Mouse (Mus musculus) heart, adult 2 months (tissue): ENCODE data around the gene Iah1. TPM values are rescaled to one million over a fixed set of nuclear protein-coding genes. Genes with fewer than 3 reads are reported as not detected.

ENCODE experiments used
- DNase-seq, 2 experiments: peaks; one replicate each; pipeline ENCODE4 v3.0.0; 2021
- H3K27ac ChIP-seq: fragments of 200-600 bp; 2 replicates; pipeline ENCODE4 v1.8.1; 2022
- H3K27me3 ChIP-seq: fragments of 200-500 bp; 2 replicates; pipeline ENCODE4 v1.6.1; 2012; ENCODE audit warnings: mild to moderate bottlenecking, low read length, inconsistent platforms, mixed read lengths; ENCODE audit not compliant: control insufficient read depth, insufficient read depth
- H3K36me3 ChIP-seq: fragments of 200-500 bp; 2 replicates; pipeline ENCODE4 v1.6.1; 2012; ENCODE audit warnings: low read length, inconsistent platforms; ENCODE audit not compliant: control insufficient read depth, insufficient read depth
- H3K4me1 ChIP-seq: fragments of 200-500 bp; 2 replicates; pipeline ENCODE4 v1.6.1; 2011; ENCODE audit warnings: low read length; ENCODE audit not compliant: control insufficient read depth, insufficient read depth
- H3K4me3 ChIP-seq: fragments of 200-600 bp; 2 replicates; pipeline ENCODE4 v1.8.1; 2022
- H3K79me2 ChIP-seq: fragments of 200-500 bp; replicated peaks from 2 replicates; pipeline ENCODE4 v1.6.1; 2012; ENCODE audit warnings: mild to moderate bottlenecking, inconsistent platforms, low read length, moderate library complexity, mixed read lengths; ENCODE audit not compliant: control insufficient read depth, insufficient read depth
- H3K9ac ChIP-seq: fragments of 200-500 bp; 2 replicates; pipeline ENCODE4 v1.6.1; 2012; ENCODE audit warnings: low read depth, mild to moderate bottlenecking, control low read depth, inconsistent platforms, low read length, mixed read lengths
- CTCF ChIP-seq: fragments of 200-600 bp; IDR thresholded peaks from 2 replicates; pipeline ENCODE4 v1.8.1; 2022; ENCODE audit warnings: antibody characterized with exemption, mild to moderate bottlenecking, moderate library complexity
- EP300 ChIP-seq: fragments of 200-500 bp; IDR thresholded peaks from 2 replicates; pipeline ENCODE4 v1.6.1; 2011; ENCODE audit warnings: low read depth, low read length, control low read depth; ENCODE audit not compliant: insufficient read depth
- POLR2A ChIP-seq: fragments of 200-500 bp; IDR thresholded peaks from 2 replicates; pipeline ENCODE4 v1.6.1; 2011; ENCODE audit warnings: mild to moderate bottlenecking, low read depth, low read length, control low read depth; ENCODE audit not compliant: insufficient read depth
- WGBS: fragments of 180-500 bp; shearing (Covaris S2); methylation state at CpG from one replicate; pipeline ENCODE4 v1.1.7; 2018; 5-methylcytosine and 5-hydroxymethylcytosine counted together
- intact Hi-C: fragments of 180-260 bp; cut with DNase I; formaldehyde crosslinking; loops from one replicate; pipeline ENCODE4 v1.15.1; 2025
- polyA plus RNA-seq: library from polyadenylated mRNA; depleted of rRNA; stranded (reverse); fragments of >200 nt; gene quantifications from 2 replicates; pipeline ENCODE4 v1.2.3, GENCODE M21; 2012
- total RNA-seq, 2 experiments: library from RNA; stranded (reverse); gene quantifications; 2 replicates each; pipeline ENCODE4 v1.2.3; 2021

Gene Iah1
- total and polyA plus RNA-seq, 3 experiments: 12.6 to 28.4 (median 13.5) TPM

DNA sequence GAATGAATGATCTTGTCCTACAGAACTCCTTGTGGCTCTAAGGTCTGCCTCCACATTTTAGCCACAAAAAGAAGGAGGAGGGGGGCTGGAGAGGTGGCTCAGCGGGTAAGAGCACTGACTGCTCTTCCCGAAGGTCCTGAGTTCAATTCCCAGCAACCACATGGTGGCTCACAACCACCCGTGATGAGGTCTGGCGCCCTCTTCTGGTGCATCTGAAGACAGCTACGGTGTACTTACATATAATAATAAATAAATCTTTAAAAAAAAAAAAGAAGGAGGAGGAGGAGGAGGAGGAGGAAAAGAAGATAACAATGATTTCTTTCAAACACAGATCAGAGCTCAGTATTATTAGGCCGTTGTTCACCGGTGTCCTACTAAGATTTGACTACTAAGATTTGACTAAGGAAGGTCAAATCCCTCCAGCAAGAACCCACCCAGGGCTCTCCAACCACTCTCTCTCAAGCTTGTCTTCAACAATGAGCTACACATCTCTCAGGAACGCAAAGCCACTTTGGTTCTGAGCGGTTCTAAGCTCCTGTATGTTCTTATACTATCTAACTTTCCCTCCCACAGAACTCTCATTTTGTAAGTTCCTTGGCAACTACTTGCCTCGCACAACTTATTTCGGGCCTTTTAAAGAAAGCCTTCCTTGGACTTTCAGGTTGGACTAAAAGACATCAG lies 31.3 kb upstream of the Iah1 start, which contains the start of gene Cpsf3:
TSS of gene Cpsf3 (plus strand) at position 631 of the 681 bp plus-strand sequence.
- no peaks in the 10 kb centered on the region for H3K27me3 ChIP-seq
- WGBS: 46% methylated on average over 11 of the region's 11 CpGs
- H3K9ac ChIP-seq: peak within 1 kb of the TSS; percentile 92
- peaks cover 6% of the 10 kb centered on the region for H3K4me1 ChIP-seq
- 0 out of 2 replicates have a peak, but pooled peaks have one; percentile 17 for TF ChIP-seq CTCF
- no peak for TF ChIP-seq POLR2A
- DNase-seq: no peak
- intact Hi-C loops: loop anchor here (1.0 kb wide), 1 partner anchor 18 kb away; no protein-coding TSS in a partner anchor
- 0 out of 2 replicates have a peak, but pooled peaks cover 2% of the 10 kb centered on the region for H3K36me3 ChIP-seq
- H3K4me3 ChIP-seq: peak within 1 kb of the TSS; percentile 95
- peak within 1 kb of the TSS; percentile 85 for H3K27ac ChIP-seq
- peaks cover 2% of the 10 kb centered on the region; the same call in 1 of the 2 replicates for H3K79me2 ChIP-seq

DNA sequence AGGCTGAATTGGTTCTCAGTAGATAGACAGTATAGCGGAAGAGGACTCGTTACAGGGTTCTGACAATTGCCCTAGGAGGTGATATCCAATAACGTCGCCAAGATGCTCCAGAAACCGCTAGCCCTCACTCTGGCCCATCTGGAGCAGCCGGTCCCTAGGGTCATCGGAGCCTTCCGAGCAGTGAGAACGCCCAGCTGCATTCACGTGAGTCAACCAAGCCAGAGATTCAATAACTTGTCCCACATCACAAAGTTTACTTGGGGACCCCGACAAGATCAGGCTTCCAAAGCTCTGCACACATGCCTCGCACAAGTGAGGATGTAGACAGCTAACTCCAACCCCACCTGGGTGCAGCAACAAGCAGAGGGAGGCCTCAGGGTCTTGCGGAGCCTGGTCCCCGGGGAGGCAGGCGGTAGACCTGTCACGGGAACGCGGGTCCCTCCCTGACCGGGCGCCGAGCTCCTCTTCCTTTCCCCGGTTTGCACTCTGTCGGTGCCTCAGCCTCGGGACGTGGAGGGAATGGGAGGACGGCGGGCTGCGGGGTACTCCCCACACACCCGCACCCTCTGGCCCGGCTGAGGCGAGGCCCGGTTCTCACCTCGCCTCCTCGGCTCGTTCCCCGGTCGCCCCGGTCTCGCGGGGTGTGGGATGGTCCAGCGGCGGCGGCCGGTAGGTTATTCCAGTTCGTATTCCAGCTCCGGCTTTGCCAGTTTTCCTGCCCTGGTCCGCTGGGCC lies 30.5 kb upstream of the Iah1 start:
- Histone ChIP-seq H3K79me2 (0 out of 2 replicates have a peak, but pooled peaks cover 2% of the 10 kb centered on the region), H3K4me1 (peaks cover 6% of the 10 kb centered on the region), H3K27ac (peak overlapping the region; percentile 85), H3K27me3 (no peaks in the 10 kb centered on the region), H3K9ac (peak overlapping the region; percentile 92), H3K4me3 (peak overlapping the region; percentile 95), H3K36me3 (peaks cover 2% of the 10 kb centered on the region; the same call in 1 of the 2 replicates)
- intact Hi-C loops: loop anchor here (1.0 to 2.0 kb wide), 4 partner anchors 21 to 131 kb away; partner anchors contain the start of genes Adam17, Iah1 and Ywhaq
- WGBS: under 1% methylated on average over 47 of the region's 47 CpGs
- no peak for TF ChIP-seq CTCF
- TF ChIP-seq EP300: 0 out of 2 replicates have a peak, but pooled peaks have one; percentile 14
- TF ChIP-seq POLR2A: no peak; the same call in 1 of the 2 replicates
- no peak for DNase-seq

DNA sequence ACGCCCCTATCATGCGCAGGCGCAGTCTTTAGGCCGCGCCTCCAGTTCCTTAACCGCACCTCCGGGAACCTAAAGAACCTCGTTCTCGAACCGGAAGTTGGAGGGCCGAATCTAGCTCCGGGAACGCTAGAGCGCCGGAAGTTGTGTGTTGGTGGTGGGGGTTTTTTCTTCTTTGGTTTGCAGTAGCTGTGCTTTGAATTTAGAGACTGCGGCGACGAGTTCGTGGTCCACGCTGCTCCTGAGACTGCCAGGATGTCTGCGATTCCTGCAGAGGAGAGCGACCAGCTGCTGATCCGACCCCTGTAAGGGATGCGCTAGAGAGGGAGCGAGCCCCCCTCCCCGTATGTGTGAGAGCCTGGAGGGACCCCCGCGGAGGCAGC lies 30.0 kb upstream of the Iah1 start, which contains the start of gene Itgb1bp1:
TSS of gene Itgb1bp1 (minus strand) at position 42 of the 380 bp plus-strand sequence.
- TF ChIP-seq CTCF: 0 out of 2 replicates have a peak, but pooled peaks have one; percentile 9
- no peak; the same call in 1 of the 2 replicates for TF ChIP-seq EP300
- TF ChIP-seq POLR2A: peak; percentile 61; the same call in 1 of the 2 replicates
- Histone ChIP-seq H3K27me3 (no peaks in the 10 kb centered on the region), H3K4me1 (peaks cover 5% of the 10 kb centered on the region), H3K36me3 (peaks cover 2% of the 10 kb centered on the region; the same call in 1 of the 2 replicates), H3K9ac (peak within 1 kb of the TSS; percentile 92), H3K4me3 (peak within 1 kb of the TSS; percentile 95), H3K79me2 (0 out of 2 replicates have a peak, but pooled peaks cover 1% of the 10 kb centered on the region), H3K27ac (peak within 1 kb of the TSS; percentile 85)
- under 1% methylated on average over 28 of the region's 28 CpGs for WGBS
- DNase-seq: peak; percentile 99 to 100
- intact Hi-C loops: loop anchor here (1.0 to 2.0 kb wide), 4 partner anchors 22 to 131 kb away; partner anchors contain the start of genes Adam17, Iah1 and Ywhaq

DNA sequence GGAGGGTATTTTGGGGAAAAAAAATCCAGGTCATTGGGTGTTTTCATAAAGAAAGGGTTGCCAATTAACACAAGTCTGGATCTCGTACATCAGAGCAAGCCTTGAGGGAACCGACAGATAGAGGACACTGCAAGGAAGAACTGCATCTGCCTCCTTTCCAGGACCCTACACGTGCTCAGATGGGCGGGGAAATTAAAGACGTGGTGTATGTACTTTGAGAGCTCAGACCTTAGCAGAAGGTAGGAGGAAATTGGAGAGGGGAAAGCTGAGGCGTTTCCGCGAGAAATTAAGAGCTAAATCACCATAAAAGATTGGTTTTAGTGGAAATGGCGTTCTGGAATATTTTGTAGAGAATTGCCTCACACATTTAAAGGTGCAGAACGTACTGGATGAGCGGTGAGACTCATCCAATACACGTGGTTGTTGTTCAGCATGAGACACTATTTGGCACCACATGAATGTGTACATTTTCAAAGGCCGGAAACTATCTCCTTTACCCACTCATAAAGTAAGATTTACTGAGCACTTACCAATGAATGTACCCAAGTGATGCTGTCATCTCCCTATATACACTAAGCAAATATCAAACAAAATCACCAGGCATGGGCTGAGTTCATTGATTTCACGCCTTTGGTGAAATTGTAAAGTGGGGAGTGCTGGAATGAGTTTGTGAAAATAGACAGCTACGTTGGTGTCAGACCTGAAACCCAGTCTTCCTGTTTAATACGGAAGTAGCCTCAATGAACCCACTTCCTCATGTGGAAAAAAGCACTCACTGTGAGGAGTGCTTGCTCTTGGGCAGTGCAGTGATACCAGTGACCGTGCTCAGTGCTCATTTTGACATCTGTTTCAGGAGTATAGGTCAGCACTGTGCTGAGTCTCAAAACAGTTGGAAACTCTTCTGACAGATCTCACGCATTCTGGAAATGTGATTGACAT lies 29.2 kb upstream of the Iah1 start:
- H3K36me3 ChIP-seq: peaks cover 2% of the 10 kb centered on the region; the same call in 1 of the 2 replicates
- H3K9ac ChIP-seq: peak overlapping the region; percentile 89
- WGBS: 22% methylated on average over 18 of the region's 18 CpGs
- peaks cover 4% of the 10 kb centered on the region for H3K4me1 ChIP-seq
- H3K27ac ChIP-seq: peak overlapping the region; percentile 85
- peak overlapping the region; percentile 95 for H3K4me3 ChIP-seq
- H3K79me2 ChIP-seq: no peaks in the 10 kb centered on the region
- TF ChIP-seq EP300: no peak
- no peak for TF ChIP-seq POLR2A
- TF ChIP-seq CTCF: no peak
- H3K27me3 ChIP-seq: no peaks in the 10 kb centered on the region
- DNase-seq: no peak
- intact Hi-C loops: loop anchor here (1.0 to 2.0 kb wide), 4 partner anchors 23 to 130 kb away; partner anchors contain the start of genes Adam17, Iah1 and Ywhaq
